Mouse (Mus musculus): ENCODE results near the gene Mamdc2. TPM values are rescaled to one million over a fixed set of nuclear protein-coding genes. Genes with fewer than 3 reads are reported as not detected.

Mamdc2 gene
- total and polyA plus RNA-seq, 3 experiments = not detected

Other genes with a start within 250 kb of the Mamdc2 start
- gene Smc5, start 174.5 kb downstream of the Mamdc2 start, total RNA-seq (2012; rRNA removed) = 29.9 and 36.1 TPM in 2 replicates
- 10 to 100 TPM; 36.8 to 77.3 TPM for gene Smc5, start 174.5 kb downstream of the Mamdc2 start, polyA plus RNA-seq (2012; ENCODE audit: insufficient read depth in 1 of 2, insufficient read length in 2 of 2, low read depth in 1 of 2, low replicate concordance in 2 of 2, missing spikeins in 1 of 2)
- not detected in 2 replicates for gene 1700028P14Rik, start 204.4 kb upstream of the Mamdc2 start, total RNA-seq (2012; rRNA removed)
- gene 1700028P14Rik, start 204.4 kb upstream of the Mamdc2 start, polyA plus RNA-seq (2012; ENCODE audit: insufficient read depth in 1 of 2, insufficient read length in 2 of 2, low read depth in 1 of 2, low replicate concordance in 2 of 2, missing spikeins in 1 of 2) = not detected
- gene Ptar1, start 239.0 kb upstream of the Mamdc2 start, total RNA-seq (2012; rRNA removed) = 4.8 and 4.9 TPM in 2 replicates
- 1 to 10 TPM in 1 of 2 experiments, not detected in 1; 6.9 TPM for gene Ptar1, start 239.0 kb upstream of the Mamdc2 start, polyA plus RNA-seq (2012; ENCODE audit: insufficient read depth in 1 of 2, insufficient read length in 2 of 2, low read depth in 1 of 2, low replicate concordance in 2 of 2, missing spikeins in 1 of 2)

Measured in MEL (cell line).